Mouse (Mus musculus) limb, embryonic 10.5 days (tissue): Measurements from ENCODE around the gene Atg2a. TPM values are rescaled to one million over a fixed set of nuclear protein-coding genes. Genes with fewer than 3 reads are reported as not detected.

Source experiments
- DNase-seq: peaks from one replicate; pipeline ENCODE4 v3.0.0-alpha.2; 2017; ENCODE audit warnings: low spot score
- H3K27ac ChIP-seq: fragments of 300-500 bp; sonication (generic); 2 replicates; pipeline ENCODE4 v1.5.1; 2016; ENCODE audit warnings: mild to moderate bottlenecking
- H3K27me3 ChIP-seq: fragments of 300-500 bp; sonication (generic); 2 replicates; pipeline ENCODE4 v1.6.1; 2016; ENCODE audit warnings: low read depth, mild to moderate bottlenecking; ENCODE audit not compliant: poor library complexity, severe bottlenecking
- H3K36me3 ChIP-seq: fragments of 300-500 bp; sonication (generic); 2 replicates; pipeline ENCODE4 v1.6.1; 2016; ENCODE audit warnings: mild to moderate bottlenecking, moderate library complexity
- H3K4me1 ChIP-seq: fragments of 300-500 bp; sonication (generic); 2 replicates; pipeline ENCODE4 v1.6.1; 2016
- H3K4me3 ChIP-seq: fragments of 300-500 bp; sonication (generic); 2 replicates; pipeline ENCODE4 v1.5.1; 2016; ENCODE audit warnings: mild to moderate bottlenecking, moderate library complexity
- H3K9me3 ChIP-seq: fragments of 300-500 bp; sonication (generic); replicated peaks from 2 replicates; pipeline ENCODE4 v1.6.1; 2016; ENCODE audit warnings: mild to moderate bottlenecking
- WGBS: fragments of 180-500 bp; shearing (Covaris S2); methylation state at CpG from one replicate; pipeline ENCODE4 v1.1.7; 2016; 5-methylcytosine and 5-hydroxymethylcytosine counted together
- polyA plus RNA-seq: library from polyadenylated mRNA; unstranded; fragments of >200 nt; fragmentation: Nextera tagmentation; extraction: Ambion mirVana; gene quantifications from 2 replicates; pipeline ENCODE4 v1.2.1, GENCODE M21; 2016

Atg2a gene
- polyA plus RNA-seq, 1 experiment from 2014 or later = 13.0 TPM

DNA sequence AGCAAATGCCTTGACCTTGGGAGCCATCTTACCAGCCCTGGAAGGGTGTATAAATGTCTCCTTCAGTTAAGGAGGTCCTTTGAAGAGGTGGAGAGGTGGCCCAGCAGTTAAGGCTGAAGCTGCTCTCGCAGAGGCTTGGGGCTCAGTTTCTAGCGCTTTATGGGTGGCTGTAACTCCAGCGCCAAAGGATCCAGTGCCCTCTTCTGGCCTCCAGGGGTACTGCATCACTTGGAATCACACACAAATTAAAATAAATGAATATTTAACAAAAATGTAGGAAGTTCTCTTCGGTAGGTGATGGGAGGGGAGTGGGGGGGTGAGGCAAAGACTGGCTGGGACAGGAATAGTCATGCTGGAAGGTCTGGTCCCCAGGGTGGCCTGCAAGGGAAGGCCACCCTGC is 19.5 kb downstream of the Atg2a start:
- Histone ChIP-seq H3K36me3 (peaks cover 67% of the 10 kb centered on the region), H3K4me1 (peaks cover 13% of the 10 kb centered on the region; the same call in 1 of the 2 replicates), H3K27me3 (no peaks in the 10 kb centered on the region), H3K9me3 (no peaks in the 10 kb centered on the region), H3K4me3 (no peak overlapping the region), H3K27ac (no peak overlapping the region)
- no peak for DNase-seq
- WGBS = 81% methylated on average over 4 of the region's 4 CpGs

DNA sequence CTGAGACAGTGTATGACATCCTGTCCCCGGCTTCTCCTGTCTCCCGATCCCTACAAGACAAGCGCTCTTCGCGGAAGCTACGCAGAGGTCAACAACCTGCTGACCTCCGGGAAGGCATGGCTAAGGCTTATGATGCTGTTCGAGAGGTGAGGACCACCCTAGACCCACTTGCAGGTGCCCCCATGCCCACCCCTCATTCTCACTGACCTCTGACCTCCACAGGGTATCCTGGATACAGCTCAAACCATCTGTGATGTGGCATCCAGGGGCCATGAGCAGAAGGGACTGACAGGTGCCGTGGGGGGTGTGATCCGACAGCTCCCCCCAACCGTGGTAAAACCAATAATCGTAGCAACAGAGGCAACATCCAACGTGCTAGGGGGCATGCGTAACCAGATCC is 19.9 kb downstream of the Atg2a start:
- Histone ChIP-seq H3K27ac (no peak overlapping the region), H3K9me3 (no peaks in the 10 kb centered on the region), H3K4me3 (no peak overlapping the region), H3K36me3 (peaks cover 63% of the 10 kb centered on the region), H3K4me1 (peaks cover 13% of the 10 kb centered on the region; the same call in 1 of the 2 replicates), H3K27me3 (no peaks in the 10 kb centered on the region)
- DNase-seq = no peak
- 95% methylated on average over 14 of the region's 14 CpGs for WGBS

DNA sequence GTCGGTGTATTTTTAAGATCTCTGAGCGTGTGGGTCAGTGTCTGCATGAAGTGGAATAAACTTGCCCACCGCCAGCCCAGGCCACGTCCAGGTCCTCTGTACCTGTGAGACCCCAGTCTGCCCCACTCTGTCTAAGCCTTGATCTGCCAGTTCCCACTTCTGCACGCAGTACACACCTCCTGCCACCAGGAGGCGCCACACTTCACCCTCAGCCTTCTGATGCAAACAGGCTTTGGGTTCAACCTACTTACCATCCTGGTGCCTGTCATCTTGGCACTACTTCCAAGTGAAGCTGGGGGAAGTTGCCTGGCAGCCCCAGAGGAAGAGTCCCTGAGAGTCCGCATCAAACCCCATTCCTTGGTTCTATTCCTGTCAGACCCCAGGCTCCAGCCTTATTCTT is 20.8 kb downstream of the Atg2a start:
- 63% methylated on average over 7 of the region's 7 CpGs for WGBS
- Histone ChIP-seq H3K9me3 (no peaks in the 10 kb centered on the region), H3K27ac (no peak overlapping the region), H3K4me1 (peaks cover 15% of the 10 kb centered on the region), H3K27me3 (no peaks in the 10 kb centered on the region), H3K4me3 (no peak overlapping the region), H3K36me3 (peaks cover 54% of the 10 kb centered on the region)
- peak; percentile 79 for DNase-seq

DNA sequence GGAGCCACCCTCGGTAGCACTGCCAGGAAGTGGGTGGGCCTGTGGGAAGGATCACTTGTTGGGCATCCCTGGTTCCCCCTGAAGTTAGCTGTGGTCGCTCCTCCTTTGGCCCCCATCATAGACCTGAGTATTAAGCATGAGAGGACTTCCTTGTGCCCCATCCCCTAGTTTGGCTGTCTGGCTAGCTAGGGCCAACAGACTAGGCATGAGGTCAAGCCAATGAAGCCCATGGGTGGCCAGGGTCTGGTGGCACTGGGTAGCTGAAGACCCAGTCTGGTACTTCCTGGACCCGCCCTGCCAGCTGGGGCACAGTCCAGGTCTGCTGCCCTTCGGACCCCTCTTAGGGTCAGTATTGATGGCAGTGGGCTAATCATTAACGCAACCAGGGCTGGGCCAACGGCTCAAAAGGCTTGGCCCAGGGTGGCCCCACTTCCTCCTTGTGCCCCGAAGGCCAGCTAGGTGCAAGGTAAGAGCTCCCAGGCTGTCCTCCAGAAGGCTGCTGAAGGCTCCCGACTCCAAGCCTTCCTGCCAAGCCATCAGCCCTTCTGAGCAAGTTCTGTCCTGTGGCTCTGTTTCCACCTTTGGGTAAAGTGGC is 21.5 kb downstream of the Atg2a start:
- no peaks in the 10 kb centered on the region for H3K9me3 ChIP-seq
- peaks cover 22% of the 10 kb centered on the region for H3K4me1 ChIP-seq
- H3K27me3 ChIP-seq = no peaks in the 10 kb centered on the region
- 94% methylated on average over 8 of the region's 8 CpGs for WGBS
- no peak for DNase-seq
- H3K4me3 ChIP-seq = no peak overlapping the region
- no peak overlapping the region for H3K27ac ChIP-seq
- H3K36me3 ChIP-seq = peaks cover 47% of the 10 kb centered on the region

DNA sequence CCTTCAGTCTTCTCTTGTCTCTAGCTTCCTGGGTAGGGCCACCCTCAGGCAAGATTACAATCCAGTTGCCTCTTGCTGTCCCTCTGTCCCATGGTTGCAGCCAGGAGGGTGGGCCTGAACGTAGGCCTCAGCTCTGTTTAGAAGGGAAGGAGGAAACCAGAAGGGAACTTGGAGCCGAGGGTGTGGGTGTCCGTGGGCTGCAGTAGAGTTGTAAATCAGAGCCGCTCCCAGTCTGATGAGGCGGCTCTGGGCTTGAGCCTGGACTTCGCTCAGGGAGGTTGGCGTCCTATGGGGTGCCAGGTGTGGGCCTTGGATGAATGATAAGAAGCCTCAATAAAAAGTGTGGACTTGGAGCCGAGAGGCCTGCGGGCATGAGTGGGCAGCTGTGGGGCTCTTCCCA is 22.7 kb downstream of the Atg2a start:
- no peak for DNase-seq
- 0 out of 2 replicates have a peak overlapping the region, but pooled peaks have one; percentile 28 for H3K27ac ChIP-seq
- H3K9me3 ChIP-seq = no peaks in the 10 kb centered on the region
- H3K4me3 ChIP-seq = no peak overlapping the region
- no peaks in the 10 kb centered on the region for H3K27me3 ChIP-seq
- peaks cover 34% of the 10 kb centered on the region for H3K36me3 ChIP-seq
- H3K4me1 ChIP-seq = peaks cover 23% of the 10 kb centered on the region
- WGBS = 67% methylated on average over 9 of the region's 9 CpGs

DNA sequence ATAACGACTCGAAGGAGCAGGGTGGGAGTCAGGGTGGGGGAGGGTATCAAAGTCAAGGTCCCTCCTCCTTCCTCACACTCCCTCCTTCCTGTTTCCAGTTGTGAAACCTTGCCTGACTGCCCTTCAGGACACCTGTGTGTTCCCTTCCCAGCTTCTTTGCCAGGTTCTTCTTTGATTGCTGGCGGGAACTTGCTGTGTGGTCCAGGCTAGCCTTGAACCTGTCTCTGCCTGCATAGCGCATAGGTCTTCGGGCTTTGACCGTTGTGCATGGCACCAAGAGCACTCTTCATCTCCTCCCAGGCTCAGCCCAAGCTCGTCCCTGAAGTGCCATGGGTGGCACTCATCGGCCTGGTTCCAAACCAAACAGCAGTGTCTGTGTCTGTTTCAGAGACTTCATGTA is 23.5 kb downstream of the Atg2a start:
- 88% methylated on average over 8 of the region's 8 CpGs for WGBS
- H3K36me3 ChIP-seq = peaks cover 30% of the 10 kb centered on the region
- DNase-seq = no peak

DNA sequence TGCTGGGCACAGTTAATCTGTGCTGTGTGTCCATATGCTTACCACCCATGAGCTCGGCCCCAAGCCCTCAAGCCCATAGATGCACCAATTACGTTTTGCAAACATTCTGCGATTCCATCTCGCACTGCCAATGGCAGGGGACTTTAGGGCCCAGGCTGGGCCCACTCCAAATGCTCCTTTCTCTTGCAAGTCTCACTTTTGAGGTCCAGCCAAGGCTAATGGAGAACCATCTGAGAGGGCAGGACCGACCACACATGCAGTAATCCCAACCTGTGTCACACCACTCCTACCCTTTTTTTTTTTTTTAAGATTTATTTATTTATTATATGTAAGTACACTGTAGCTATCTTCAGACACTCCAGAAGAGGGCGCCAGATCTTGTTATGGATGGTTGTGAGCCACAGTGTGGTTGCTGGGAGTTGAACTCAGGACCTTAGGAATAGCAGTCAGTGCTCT is 24.3 kb downstream of the Atg2a start:
- Histone ChIP-seq H3K27me3 (peaks cover 1% of the 10 kb centered on the region; the same call in 1 of the 2 replicates), H3K36me3 (peaks cover 22% of the 10 kb centered on the region), H3K4me3 (no peak overlapping the region), H3K9me3 (no peaks in the 10 kb centered on the region), H3K27ac (no peak overlapping the region), H3K4me1 (peaks cover 23% of the 10 kb centered on the region)
- 72% methylated on average over 6 of the region's 6 CpGs for WGBS
- no peak for DNase-seq

More for the DNA sequence above, 23.5 kb downstream of the Atg2a start:
- H3K27me3 ChIP-seq = no peaks in the 10 kb centered on the region
- H3K4me1 ChIP-seq = peaks cover 23% of the 10 kb centered on the region
- no peaks in the 10 kb centered on the region for H3K9me3 ChIP-seq
- H3K4me3 ChIP-seq = no peak overlapping the region
- H3K27ac ChIP-seq = no peak overlapping the region

DNA sequence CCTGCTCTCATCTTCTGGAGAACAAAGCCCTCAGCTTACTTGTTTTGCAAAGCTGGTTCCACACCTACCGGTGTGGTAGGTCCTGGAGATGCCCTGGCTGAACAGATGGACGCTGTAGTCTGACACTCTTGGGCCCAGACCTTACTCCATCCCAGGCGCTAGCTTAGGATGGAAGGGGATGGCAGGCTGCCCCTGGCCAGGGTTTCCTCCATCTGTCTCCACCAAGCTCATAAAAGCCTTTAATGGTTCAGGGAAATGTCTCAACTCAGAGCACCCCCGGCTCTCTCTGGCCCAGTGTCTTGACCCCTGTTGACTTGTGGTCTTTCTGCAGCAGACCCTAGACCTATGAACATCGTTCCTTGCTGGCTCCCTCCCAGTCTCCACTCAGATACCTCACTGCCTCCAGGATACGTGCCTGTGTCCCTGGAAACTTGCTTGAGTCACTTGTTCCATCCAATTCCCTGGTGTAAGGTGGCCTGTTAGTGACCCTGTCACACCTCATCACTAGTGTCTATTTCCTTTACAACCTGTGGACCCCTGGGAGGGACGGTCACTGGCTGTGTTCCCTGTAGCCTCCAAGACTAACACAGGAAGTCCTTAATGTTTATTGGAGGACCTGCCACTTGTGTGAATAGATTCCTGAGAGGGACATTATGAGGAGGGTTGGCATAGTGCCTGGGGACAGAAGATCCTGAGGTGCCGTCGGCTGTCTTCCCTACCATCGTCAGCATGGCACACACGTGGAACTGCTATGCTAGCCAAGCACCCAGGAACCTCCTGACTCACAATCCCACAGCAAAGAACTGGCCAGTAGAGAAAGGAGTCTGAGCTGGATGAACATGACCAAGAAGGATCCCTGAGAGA is 26.1 kb downstream of the Atg2a start:
- Histone ChIP-seq H3K4me1 (peaks cover 23% of the 10 kb centered on the region), H3K36me3 (peaks cover 4% of the 10 kb centered on the region), H3K4me3 (no peak overlapping the region), H3K27ac (no peak overlapping the region), H3K9me3 (no peaks in the 10 kb centered on the region), H3K27me3 (peaks cover 15% of the 10 kb centered on the region; the same call in 1 of the 2 replicates)
- 51% methylated on average over 11 of the region's 11 CpGs for WGBS
- no peak for DNase-seq

DNA sequence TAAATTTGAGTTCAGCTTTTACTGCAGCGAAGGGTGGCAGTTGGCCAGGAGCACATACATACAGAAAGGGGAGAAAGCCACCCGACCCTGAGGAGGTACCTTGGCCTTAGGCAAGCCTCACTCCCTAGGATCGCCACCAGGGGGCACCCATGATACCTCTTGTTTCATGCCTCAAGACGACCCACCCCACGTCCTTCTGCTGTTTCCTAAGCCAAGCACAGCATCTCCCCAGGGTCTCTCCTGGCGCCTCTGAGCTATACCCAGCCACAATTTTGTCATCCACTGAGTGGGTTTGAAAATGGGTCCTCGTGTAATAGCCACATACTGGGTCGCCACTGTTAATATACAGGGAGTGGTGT is 26.7 kb downstream of the Atg2a start:
- peak; percentile 93 for DNase-seq
- 16% methylated on average over 8 of the region's 8 CpGs for WGBS
- no peaks in the 10 kb centered on the region for H3K36me3 ChIP-seq
- H3K4me3 ChIP-seq = no peak overlapping the region
- peaks cover 15% of the 10 kb centered on the region; the same call in 1 of the 2 replicates for H3K27me3 ChIP-seq
- no peak overlapping the region for H3K27ac ChIP-seq
- H3K4me1 ChIP-seq = peaks cover 23% of the 10 kb centered on the region
- H3K9me3 ChIP-seq = no peaks in the 10 kb centered on the region

DNA sequence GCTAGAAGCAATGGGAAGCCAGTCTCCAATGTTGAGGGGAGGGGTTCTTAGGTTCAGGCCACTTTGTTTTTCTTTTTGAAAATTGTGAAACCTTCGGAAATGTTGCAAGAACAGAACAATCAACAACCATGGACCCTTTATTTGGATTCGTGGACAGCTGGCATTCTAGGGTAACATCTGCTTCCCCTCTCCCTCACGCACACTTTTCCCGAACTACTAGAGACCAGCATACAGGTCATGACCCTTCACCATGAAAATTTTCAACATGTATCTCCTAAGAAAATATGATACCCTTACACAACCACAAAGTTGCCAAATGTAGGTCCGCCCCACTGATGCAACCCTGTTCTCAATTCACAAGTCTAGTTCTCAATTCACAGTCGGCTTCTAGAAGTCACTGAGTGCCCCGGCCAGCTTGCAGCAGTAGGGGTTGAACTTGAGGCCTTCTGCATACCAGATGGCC is 27.2 kb downstream of the Atg2a start:
- H3K9me3 ChIP-seq = no peaks in the 10 kb centered on the region
- H3K36me3 ChIP-seq = no peaks in the 10 kb centered on the region
- 89% methylated on average over 7 of the region's 7 CpGs for WGBS
- H3K27me3 ChIP-seq = peaks cover 15% of the 10 kb centered on the region; the same call in 1 of the 2 replicates
- no peak overlapping the region for H3K4me3 ChIP-seq
- no peak for DNase-seq
- H3K4me1 ChIP-seq = peaks cover 23% of the 10 kb centered on the region
- no peak overlapping the region for H3K27ac ChIP-seq

DNA sequence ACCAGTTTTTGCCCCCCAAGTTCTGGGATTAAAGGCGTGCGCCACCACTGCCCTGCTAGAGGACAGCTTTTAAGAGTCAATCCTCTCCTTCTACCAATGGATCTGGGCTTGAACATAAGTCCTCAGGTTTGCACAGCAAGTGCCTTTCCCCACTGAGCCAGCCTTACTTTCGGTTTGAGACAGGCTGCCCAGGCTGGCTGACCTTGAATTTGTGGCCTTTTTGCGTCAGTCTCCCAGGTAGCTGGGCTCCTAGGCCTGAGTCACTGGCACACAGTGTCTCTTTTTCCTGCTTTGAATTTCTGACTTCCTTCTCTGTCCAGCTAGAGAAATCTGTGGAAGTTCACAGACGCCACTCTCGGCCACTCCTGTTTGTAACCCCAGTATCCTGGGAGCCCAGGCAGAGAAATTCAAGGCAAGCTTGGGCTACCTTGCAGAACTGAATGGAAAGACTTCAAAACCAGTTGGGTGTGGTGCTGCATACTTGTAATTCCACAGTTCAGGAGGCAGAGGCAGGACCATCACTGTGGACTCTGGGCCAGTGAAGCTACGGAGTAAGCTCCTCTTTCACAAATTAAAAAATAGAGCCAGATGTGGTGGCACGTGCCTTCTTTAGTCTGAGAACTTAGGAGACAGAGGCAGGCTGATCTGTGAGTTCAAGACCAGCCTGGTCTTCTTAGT is 28.5 kb downstream of the Atg2a start:
- Histone ChIP-seq H3K4me1 (peaks cover 14% of the 10 kb centered on the region), H3K9me3 (no peaks in the 10 kb centered on the region), H3K27ac (no peak overlapping the region), H3K27me3 (peaks cover 15% of the 10 kb centered on the region; the same call in 1 of the 2 replicates), H3K36me3 (no peaks in the 10 kb centered on the region), H3K4me3 (no peak overlapping the region)
- no peak for DNase-seq
- WGBS = 88% methylated on average over 8 of the region's 8 CpGs

DNA sequence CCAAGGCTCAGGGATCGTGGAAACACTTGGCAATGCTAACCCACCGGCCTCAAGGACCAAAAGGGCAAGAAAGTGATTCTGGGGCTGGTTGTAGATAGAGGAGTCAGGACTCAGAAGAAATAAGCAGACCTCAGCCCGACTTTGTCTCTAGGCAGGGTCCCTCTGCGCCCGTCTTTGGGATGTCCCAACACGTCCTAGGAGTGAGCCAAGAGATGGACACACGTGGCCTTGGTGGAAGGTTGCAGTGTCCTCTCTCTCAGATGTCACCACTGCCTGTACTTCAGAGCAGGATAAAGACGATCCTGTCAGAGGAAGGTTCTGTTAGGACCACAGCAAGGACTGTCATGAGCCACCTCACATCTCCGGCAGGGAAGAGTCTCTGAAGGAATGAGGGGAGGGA is 29.2 kb downstream of the Atg2a start:
- WGBS = 64% methylated on average over 9 of the region's 9 CpGs
- H3K27ac ChIP-seq = no peak overlapping the region
- H3K4me3 ChIP-seq = no peak overlapping the region
- peaks cover 18% of the 10 kb centered on the region for H3K4me1 ChIP-seq
- H3K9me3 ChIP-seq = no peaks in the 10 kb centered on the region
- H3K27me3 ChIP-seq = peaks cover 15% of the 10 kb centered on the region; the same call in 1 of the 2 replicates
- no peaks in the 10 kb centered on the region for H3K36me3 ChIP-seq
- DNase-seq = no peak

DNA sequence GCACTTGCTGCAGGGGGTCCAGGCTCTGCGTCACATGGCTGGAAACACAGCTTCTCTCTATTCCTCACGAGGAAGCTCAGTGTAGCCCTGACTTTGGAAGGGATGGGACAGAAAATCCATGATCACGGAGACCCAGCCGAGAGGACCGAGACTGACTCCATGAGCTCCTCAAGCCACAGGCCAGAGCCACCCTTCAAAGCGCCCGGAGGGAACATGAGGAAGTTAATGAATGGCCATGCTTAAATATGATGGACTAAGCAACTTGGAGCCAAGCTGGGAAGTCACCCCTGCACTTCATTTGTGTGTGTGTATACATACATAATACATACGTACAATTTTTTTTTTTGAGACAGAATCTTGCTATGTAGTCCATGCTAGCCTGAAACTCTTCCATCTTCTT is 29.7 kb downstream of the Atg2a start:
- peaks cover 15% of the 10 kb centered on the region; the same call in 1 of the 2 replicates for H3K27me3 ChIP-seq
- no peak for DNase-seq
- peaks cover 24% of the 10 kb centered on the region for H3K4me1 ChIP-seq
- H3K4me3 ChIP-seq = no peak overlapping the region
- H3K27ac ChIP-seq = no peak overlapping the region
- WGBS = 35% methylated on average over 8 of the region's 8 CpGs
- no peaks in the 10 kb centered on the region for H3K36me3 ChIP-seq
- H3K9me3 ChIP-seq = no peaks in the 10 kb centered on the region
